Mouse (Mus musculus): ENCODE data around the gene Ddx58. TPM values are rescaled to one million over a fixed set of nuclear protein-coding genes. Genes with fewer than 3 reads are reported as not detected.

The Ddx58 gene
- polyA plus RNA-seq, 1 experiment, result 5.3 TPM

- TF ChIP-seq CTCF (IDR thresholded peaks at IDR 0.05; ENCODE audit: extremely low read depth, insufficient read depth, low read length), result no peak
- no peak for TF ChIP-seq POLR2A (IDR thresholded peaks at IDR 0.05; ENCODE audit: extremely low read depth, insufficient read depth, low read length)
- Histone ChIP-seq H3K4me1 (ENCODE audit: control insufficient read depth, insufficient read depth, low read length) (no peaks in the 10 kb centered on the region), H3K27ac (ENCODE audit: insufficient read depth, low read length) (no peak overlapping the region), H3K4me3 (ENCODE audit: insufficient read depth, low read length) (no peak overlapping the region)
These were observed 18.4 kb downstream of the Ddx58 start for GRCm38 (mm10) chr4:40221004-40221760.

- Histone ChIP-seq H3K27ac (ENCODE audit: insufficient read depth, low read length) (no peak overlapping the region), H3K4me3 (ENCODE audit: insufficient read depth, low read length) (no peak overlapping the region), H3K4me1 (ENCODE audit: control insufficient read depth, insufficient read depth, low read length) (no peaks in the 10 kb centered on the region)
- TF ChIP-seq CTCF (IDR thresholded peaks at IDR 0.05; ENCODE audit: extremely low read depth, insufficient read depth, low read length) (no peak), POLR2A (IDR thresholded peaks at IDR 0.05; ENCODE audit: extremely low read depth, insufficient read depth, low read length) (no peak)
These were observed 19.2 kb downstream of the Ddx58 start for GRCm38 (mm10) chr4:40220437-40220836.

GRCm38 (mm10) chr4:40218382-40218781 lies 21.2 kb downstream of the Ddx58 start:
- TF ChIP-seq POLR2A (IDR thresholded peaks at IDR 0.05; ENCODE audit: extremely low read depth, insufficient read depth, low read length) (no peak), CTCF (IDR thresholded peaks at IDR 0.05; ENCODE audit: extremely low read depth, insufficient read depth, low read length) (peak; percentile 26; the same call in 1 of the 2 replicates)
- Histone ChIP-seq H3K4me3 (ENCODE audit: insufficient read depth, low read length) (no peak overlapping the region), H3K4me1 (ENCODE audit: control insufficient read depth, insufficient read depth, low read length) (no peaks in the 10 kb centered on the region), H3K27ac (ENCODE audit: insufficient read depth, low read length) (no peak overlapping the region)

GRCm38 (mm10) chr4:40217910-40218309 lies 21.7 kb downstream of the Ddx58 start:
- Histone ChIP-seq H3K4me1 (ENCODE audit: control insufficient read depth, insufficient read depth, low read length) (no peaks in the 10 kb centered on the region), H3K4me3 (ENCODE audit: insufficient read depth, low read length) (no peak overlapping the region), H3K27ac (ENCODE audit: insufficient read depth, low read length) (no peak overlapping the region)
- no peak for TF ChIP-seq CTCF (IDR thresholded peaks at IDR 0.05; ENCODE audit: extremely low read depth, insufficient read depth, low read length)
- no peak for TF ChIP-seq POLR2A (IDR thresholded peaks at IDR 0.05; ENCODE audit: extremely low read depth, insufficient read depth, low read length)

GRCm38 (mm10) chr4:40212177-40212576 lies 27.5 kb downstream of the Ddx58 start:
- Histone ChIP-seq H3K4me1 (ENCODE audit: control insufficient read depth, insufficient read depth, low read length) (no peaks in the 10 kb centered on the region), H3K27ac (ENCODE audit: insufficient read depth, low read length) (no peak overlapping the region), H3K4me3 (ENCODE audit: insufficient read depth, low read length) (no peak overlapping the region)
- TF ChIP-seq POLR2A (IDR thresholded peaks at IDR 0.05; ENCODE audit: extremely low read depth, insufficient read depth, low read length) (no peak), CTCF (IDR thresholded peaks at IDR 0.05; ENCODE audit: extremely low read depth, insufficient read depth, low read length) (no peak)

- Histone ChIP-seq H3K4me3 (ENCODE audit: insufficient read depth, low read length) (no peak overlapping the region), H3K4me1 (ENCODE audit: control insufficient read depth, insufficient read depth, low read length) (no peaks in the 10 kb centered on the region), H3K27ac (ENCODE audit: insufficient read depth, low read length) (no peak overlapping the region)
- TF ChIP-seq POLR2A (IDR thresholded peaks at IDR 0.05; ENCODE audit: extremely low read depth, insufficient read depth, low read length), result no peak
- no peak for TF ChIP-seq CTCF (IDR thresholded peaks at IDR 0.05; ENCODE audit: extremely low read depth, insufficient read depth, low read length)
These were observed 31.9 kb downstream of the Ddx58 start for GRCm38 (mm10) chr4:40207701-40208100.

GRCm38 (mm10) chr4:40205231-40205903 lies 34.3 kb downstream of the Ddx58 start:
- no peak for TF ChIP-seq POLR2A (IDR thresholded peaks at IDR 0.05; ENCODE audit: extremely low read depth, insufficient read depth, low read length)
- no peak for TF ChIP-seq CTCF (IDR thresholded peaks at IDR 0.05; ENCODE audit: extremely low read depth, insufficient read depth, low read length)
- no peak overlapping the region for H3K27ac ChIP-seq (ENCODE audit: insufficient read depth, low read length)
- no peak overlapping the region for H3K4me3 ChIP-seq (ENCODE audit: insufficient read depth, low read length)
- H3K4me1 ChIP-seq (ENCODE audit: control insufficient read depth, insufficient read depth, low read length), result no peaks in the 10 kb centered on the region

DNA sequence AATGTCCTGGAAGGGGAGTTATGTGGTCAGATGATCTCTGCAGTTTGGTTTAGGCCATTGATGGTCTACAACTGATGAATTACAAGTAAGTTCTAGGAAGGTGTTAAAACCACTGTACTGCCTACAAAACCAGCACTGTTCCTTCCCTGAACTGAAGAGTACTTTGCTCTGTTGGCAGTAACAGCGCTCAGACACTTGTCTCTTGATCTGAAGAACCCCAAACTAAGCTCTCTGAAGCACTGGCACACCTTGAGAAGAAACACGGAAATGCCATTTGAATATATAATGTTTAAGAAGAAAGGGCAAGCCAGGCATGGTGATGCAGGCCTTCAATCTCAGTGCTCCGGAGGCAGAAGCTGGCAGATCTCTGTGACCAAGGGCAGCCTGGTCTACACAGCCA lies 35.3 kb downstream of the Ddx58 start:
- H3K4me1 ChIP-seq (ENCODE audit: control insufficient read depth, insufficient read depth, low read length), result no peaks in the 10 kb centered on the region
- H3K27ac ChIP-seq (ENCODE audit: insufficient read depth, low read length), result no peak overlapping the region
- no peak overlapping the region for H3K4me3 ChIP-seq (ENCODE audit: insufficient read depth, low read length)
- TF ChIP-seq POLR2A (IDR thresholded peaks at IDR 0.05; ENCODE audit: extremely low read depth, insufficient read depth, low read length) (no peak), CTCF (IDR thresholded peaks at IDR 0.05; ENCODE audit: extremely low read depth, insufficient read depth, low read length) (no peak)

DNA sequence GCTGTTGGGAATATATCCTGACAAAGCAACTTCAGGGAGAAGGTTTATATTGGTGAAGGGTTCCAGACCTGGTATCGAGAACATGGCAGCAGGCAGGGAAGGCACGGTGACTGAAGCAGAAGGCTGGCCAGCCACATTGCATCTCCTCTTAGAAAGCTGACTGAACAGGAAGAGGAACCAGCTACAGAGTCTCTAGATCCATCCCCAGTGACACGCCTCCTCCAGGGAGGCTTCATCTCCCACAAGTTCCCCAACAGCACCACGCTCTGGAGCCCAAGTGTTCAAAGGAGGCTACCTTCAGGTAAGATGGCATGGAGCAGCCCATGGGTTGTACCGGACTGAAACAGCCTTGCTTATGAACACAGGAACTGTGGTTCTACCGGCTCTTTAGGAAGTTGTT lies 37.4 kb downstream of the Ddx58 start:
- Histone ChIP-seq H3K4me3 (ENCODE audit: insufficient read depth, low read length) (no peak overlapping the region), H3K27ac (ENCODE audit: insufficient read depth, low read length) (no peak overlapping the region), H3K4me1 (ENCODE audit: control insufficient read depth, insufficient read depth, low read length) (no peaks in the 10 kb centered on the region)
- no peak for TF ChIP-seq POLR2A (IDR thresholded peaks at IDR 0.05; ENCODE audit: extremely low read depth, insufficient read depth, low read length)
- TF ChIP-seq CTCF (IDR thresholded peaks at IDR 0.05; ENCODE audit: extremely low read depth, insufficient read depth, low read length), result no peak

GRCm38 (mm10) chr4:40195336-40195735 lies 44.3 kb downstream of the Ddx58 start:
- Histone ChIP-seq H3K4me1 (ENCODE audit: control insufficient read depth, insufficient read depth, low read length) (no peaks in the 10 kb centered on the region), H3K4me3 (ENCODE audit: insufficient read depth, low read length) (no peak overlapping the region), H3K27ac (ENCODE audit: insufficient read depth, low read length) (no peak overlapping the region)
- TF ChIP-seq CTCF (IDR thresholded peaks at IDR 0.05; ENCODE audit: extremely low read depth, insufficient read depth, low read length) (no peak), POLR2A (IDR thresholded peaks at IDR 0.05; ENCODE audit: extremely low read depth, insufficient read depth, low read length) (no peak)

All from cortical plate, adult 2 months (tissue).